Mouse (Mus musculus) small intestine, adult 2 months (tissue): ENCODE measurements around the gene Olfr543.
"Not testable (repeated sequence)": the region's sequence is repeated elsewhere in the genome, so short reads cannot be mapped to it uniquely, and the experiment has no call there.

ENCODE experiments used
- CTCF ChIP-seq: fragments of 200-500 bp; IDR thresholded peaks from 2 replicates; pipeline ENCODE4 v1.5.1; 2012; ENCODE audit warnings: low read depth, mild to moderate bottlenecking, control low read depth, inconsistent platforms, low read length, moderate library complexity, mixed read lengths; ENCODE audit not compliant: insufficient replicate concordance, insufficient read length; ENCODE audit errors: extremely low read depth
- POLR2A ChIP-seq: fragments of 200-500 bp; IDR thresholded peaks from 2 replicates; pipeline ENCODE4 v1.6.1; 2012; ENCODE audit warnings: low read depth, mild to moderate bottlenecking, control low read depth, inconsistent platforms, low read length, moderate library complexity

DNA sequence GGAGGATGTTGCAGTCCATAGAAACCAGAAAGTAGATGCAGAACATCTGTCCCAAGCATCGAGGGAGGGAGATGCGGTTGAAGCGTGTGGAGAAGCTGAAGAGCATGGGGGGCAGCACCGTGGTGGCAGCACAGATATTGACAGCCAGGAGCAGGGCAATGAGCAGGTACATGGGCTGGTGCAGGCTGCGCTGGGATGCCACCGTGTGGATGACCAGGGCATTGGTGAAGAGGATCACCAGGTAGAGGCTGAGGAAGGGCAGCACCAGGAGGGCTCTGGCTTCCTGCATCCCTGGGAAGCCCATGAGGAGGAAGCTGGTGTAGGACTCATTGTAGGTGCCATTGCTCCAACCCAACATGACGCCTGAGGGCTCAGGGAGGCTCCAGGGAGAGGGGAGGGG lies 12.9 kb upstream of the Olfr543 start:
- TF ChIP-seq POLR2A, CTCF: not testable (repeated sequence)
